Mouse (Mus musculus) liver, adult 2 months (tissue): ENCODE measurements at regions not wholly inside any gene's neighbourhood (a gene's known extent, or its start where the extent isn't known, plus 50 kb on each side); places are given as distances from the start of the nearest gene placed in this dataset.
A peak's percentile ranks its signal among the peaks of the same experiment; 100 is the strongest.

ENCODE experiments used
- DNase-seq: peaks from one replicate; pipeline ENCODE4 v3.0.0-alpha.2; 2011; ENCODE audit warnings: low read depth, low spot score; ENCODE audit errors: extremely low read depth
- H3K27ac ChIP-seq: fragments of 200-500 bp; replicated peaks from 2 replicates; pipeline ENCODE4 v1.5.1; 2012; ENCODE audit warnings: low read depth, mild to moderate bottlenecking, control low read depth, inconsistent platforms, low read length; ENCODE audit not compliant: insufficient read depth
- H3K27me3 ChIP-seq: fragments of 200-500 bp; 2 replicates; pipeline ENCODE4 v1.6.1; 2012; ENCODE audit warnings: mild to moderate bottlenecking, moderate library complexity, low read length, inconsistent platforms; ENCODE audit not compliant: control insufficient read depth, insufficient read depth
- H3K36me3 ChIP-seq: fragments of 200-500 bp; 2 replicates; pipeline ENCODE4 v1.6.1; 2012; ENCODE audit warnings: low read length, inconsistent platforms; ENCODE audit not compliant: control insufficient read depth, insufficient read depth
- H3K4me1 ChIP-seq: fragments of 200-500 bp; 2 replicates; pipeline ENCODE4 v1.6.1; 2011; ENCODE audit warnings: low read length; ENCODE audit not compliant: control insufficient read depth, insufficient read depth
- H3K4me3 ChIP-seq: fragments of 200-500 bp; 2 replicates; pipeline ENCODE4 v1.5.1; 2011; ENCODE audit warnings: low read depth, mild to moderate bottlenecking, control low read depth, low read length, moderate library complexity; ENCODE audit not compliant: insufficient read depth
- H3K79me2 ChIP-seq: fragments of 200-500 bp; 2 replicates; pipeline ENCODE4 v1.6.1; 2012; ENCODE audit warnings: inconsistent platforms, mild to moderate bottlenecking, low read length, moderate library complexity; ENCODE audit not compliant: control insufficient read depth, insufficient read depth
- H3K9ac ChIP-seq: fragments of 200-500 bp; 2 replicates; pipeline ENCODE4 v1.6.1; 2012; ENCODE audit warnings: low read depth, mild to moderate bottlenecking, control low read depth, inconsistent platforms, low read length
- CTCF ChIP-seq: fragments of 200-500 bp; IDR thresholded peaks from 2 replicates; pipeline ENCODE4 v1.5.1; 2011; ENCODE audit warnings: low read depth, low read length, control low read depth
- POLR2A ChIP-seq: fragments of 200-500 bp; IDR thresholded peaks from 2 replicates; pipeline ENCODE4 v1.6.1; 2011; ENCODE audit warnings: low read length, control low read depth; ENCODE audit not compliant: insufficient read depth; ENCODE audit errors: extremely low read depth
- WGBS: fragments of 180-500 bp; shearing (Covaris S2); methylation state at CpG from one replicate; pipeline ENCODE4 v1.1.7; 2018; 5-methylcytosine and 5-hydroxymethylcytosine counted together

DNA sequence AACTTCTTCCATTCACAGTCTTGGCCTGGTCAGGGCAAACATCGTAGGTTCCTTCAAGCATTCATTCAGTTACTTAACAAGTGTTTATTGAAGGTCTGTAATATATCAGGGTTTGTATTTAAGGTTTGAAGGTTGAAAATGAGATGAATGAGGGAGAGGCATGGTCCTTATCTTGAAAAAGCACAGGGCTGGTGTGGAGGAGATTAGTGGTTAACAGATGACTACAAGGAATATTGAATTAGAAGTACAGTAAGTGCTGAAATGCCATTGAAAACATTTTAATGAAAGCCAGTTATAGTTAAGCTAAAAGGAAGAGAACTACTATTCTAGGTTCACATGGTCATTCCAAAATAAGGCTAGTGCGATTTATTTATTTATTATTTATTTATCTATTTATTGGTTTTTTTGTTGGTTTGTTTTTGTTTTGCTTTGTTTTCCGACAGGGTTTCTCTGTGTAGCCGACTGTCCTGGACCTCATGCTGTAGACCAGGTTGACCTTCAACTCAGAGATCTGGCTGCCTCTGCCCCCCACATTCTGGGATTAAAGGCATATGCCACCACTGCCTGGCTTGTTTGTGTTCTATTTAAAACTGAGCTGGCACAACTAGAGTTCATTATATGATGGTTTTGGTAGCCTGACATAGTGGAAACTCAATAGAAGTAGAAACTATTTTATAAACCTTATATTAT lies 718.1 kb downstream of the Adgrl2 start:
- H3K36me3 ChIP-seq: no peaks in the 10 kb centered on the region
- no peaks in the 10 kb centered on the region for H3K4me1 ChIP-seq
- no peaks in the 10 kb centered on the region for H3K27me3 ChIP-seq
- H3K9ac ChIP-seq: no peak overlapping the region
- H3K4me3 ChIP-seq: no peak overlapping the region
- no peak for DNase-seq
- WGBS: 88% methylated on average over 4 of the region's 4 CpGs
- TF ChIP-seq CTCF: no peak
- no peak for TF ChIP-seq POLR2A
- no peaks in the 10 kb centered on the region for H3K79me2 ChIP-seq
- no peak overlapping the region for H3K27ac ChIP-seq

DNA sequence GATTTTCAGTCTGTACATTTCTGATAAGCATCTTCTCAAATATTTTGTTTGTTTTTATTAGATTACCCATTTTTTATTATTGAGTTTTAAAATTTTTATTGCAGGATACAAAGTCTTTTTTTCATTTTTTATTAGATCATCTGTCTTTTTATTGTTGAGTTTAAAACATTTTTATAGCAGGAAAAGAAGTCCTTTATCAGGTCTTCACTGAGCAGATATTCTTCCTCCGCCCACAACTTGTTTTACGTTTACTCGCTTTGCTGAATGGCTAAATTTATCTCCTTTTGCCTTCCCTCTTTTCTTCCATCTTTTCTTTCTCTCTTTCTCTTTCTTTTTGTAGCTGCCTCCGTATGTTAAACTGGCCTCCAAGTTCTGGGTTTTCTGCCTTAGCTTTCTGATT lies 721.5 kb downstream of the Adgrl2 start:
- TF ChIP-seq POLR2A (no peak), CTCF (no peak)
- Histone ChIP-seq H3K4me1 (no peaks in the 10 kb centered on the region), H3K27ac (no peak overlapping the region), H3K9ac (no peak overlapping the region), H3K4me3 (no peak overlapping the region), H3K27me3 (no peaks in the 10 kb centered on the region), H3K79me2 (no peaks in the 10 kb centered on the region), H3K36me3 (no peaks in the 10 kb centered on the region)
- DNase-seq: no peak
- WGBS: 94% methylated on average over 4 of the region's 4 CpGs

GRCm38 (mm10) chr3:148259211-148259610 lies 731.1 kb downstream of the Adgrl2 start:
- H3K9ac ChIP-seq: no peak overlapping the region
- 76% methylated on average over 1 of the region's 1 CpGs for WGBS
- no peaks in the 10 kb centered on the region for H3K36me3 ChIP-seq
- TF ChIP-seq CTCF: no peak
- H3K27me3 ChIP-seq: no peaks in the 10 kb centered on the region
- no peaks in the 10 kb centered on the region for H3K4me1 ChIP-seq
- DNase-seq: no peak
- no peak overlapping the region for H3K27ac ChIP-seq
- no peaks in the 10 kb centered on the region for H3K79me2 ChIP-seq
- H3K4me3 ChIP-seq: no peak overlapping the region

DNA sequence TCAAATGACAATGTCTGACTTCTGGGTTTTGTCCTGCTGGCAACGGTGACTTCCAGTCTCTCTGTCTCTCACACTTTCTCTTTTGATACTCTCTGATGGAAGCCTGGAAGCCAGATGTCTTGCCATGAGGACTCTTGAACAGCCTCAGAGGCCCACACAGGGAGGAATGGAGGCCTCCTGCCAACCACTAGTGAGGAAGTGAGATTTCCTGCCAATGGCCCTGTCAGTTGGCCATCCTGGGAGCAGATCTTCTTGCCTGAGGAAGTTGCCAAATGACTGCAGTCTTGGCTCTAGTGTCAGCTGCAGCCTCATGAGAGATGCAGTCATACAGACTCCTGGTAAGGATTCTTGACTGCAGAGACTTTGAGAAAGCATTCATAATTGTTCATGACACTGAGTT lies 741.7 kb downstream of the Adgrl2 start:
- no peak for TF ChIP-seq CTCF
- no peak for TF ChIP-seq POLR2A

GRCm38 (mm10) chr3:148246786-148247185 lies 743.6 kb downstream of the Adgrl2 start:
- Histone ChIP-seq H3K4me3 (no peak overlapping the region), H3K9ac (no peak overlapping the region), H3K27me3 (no peaks in the 10 kb centered on the region), H3K36me3 (no peaks in the 10 kb centered on the region), H3K4me1 (no peaks in the 10 kb centered on the region), H3K79me2 (no peaks in the 10 kb centered on the region), H3K27ac (no peak overlapping the region)
- DNase-seq: no peak
- TF ChIP-seq CTCF (no peak), POLR2A (no peak)

More for the DNA sequence above, 741.7 kb downstream of the Adgrl2 start:
- no peaks in the 10 kb centered on the region for H3K79me2 ChIP-seq
- H3K27me3 ChIP-seq: no peaks in the 10 kb centered on the region
- H3K36me3 ChIP-seq: no peaks in the 10 kb centered on the region
- no peak overlapping the region for H3K27ac ChIP-seq
- peak; percentile 22 for DNase-seq
- H3K4me3 ChIP-seq: no peak overlapping the region
- H3K9ac ChIP-seq: no peak overlapping the region
- WGBS: 67% methylated on average over 1 of the region's 1 CpGs
- H3K4me1 ChIP-seq: no peaks in the 10 kb centered on the region

- Histone ChIP-seq H3K4me1 (no peaks in the 10 kb centered on the region), H3K79me2 (no peaks in the 10 kb centered on the region), H3K4me3 (no peak overlapping the region), H3K36me3 (no peaks in the 10 kb centered on the region), H3K27ac (no peak overlapping the region), H3K9ac (no peak overlapping the region), H3K27me3 (no peaks in the 10 kb centered on the region)
- no peak for TF ChIP-seq CTCF
- no peak for TF ChIP-seq POLR2A
- no peak for DNase-seq
Observed at GRCm38 (mm10) chr3:148238093-148238492, 752.3 kb downstream of the Adgrl2 start.
